Comparison of ENCODE assay signal across 14 mouse cellular contexts in genomic region chr12:51693419-51693818, GRCm38 (mm10). TPM values are rescaled to one million over a fixed set of nuclear protein-coding genes. Genes with fewer than 3 reads are reported as not detected.
DNase-seq lines count a peak whose midpoint lies in the region; ATAC-seq and TF ChIP-seq lines count a peak whose summit lies in the region.
"Had no signal": no experiment of that assay in that cellular context is flagged by ENCODE, and none has a peak within 500 bp of the region (broad histone marks: within the 10 kb centered on the region; RNA-seq: fewer than 3 reads in every experiment).

No protein-coding gene starts in this region.

- peaks cover 43% of the 10 kb centered on the region for H3K4me1 ChIP-seq in heart, embryonic 13.5 days
- H3K4me1 ChIP-seq in lung, embryonic 14.5 days (ENCODE audit: insufficient read depth) = peaks cover 4% of the 10 kb centered on the region
- H3K4me1 ChIP-seq in ES-Bruce4 (ENCODE audit: control insufficient read depth, insufficient read depth, low read length) = no peaks in the 10 kb centered on the region
- H3K4me1 ChIP-seq in liver, embryonic 15.5 days (replicated peaks) = peaks cover 36% of the 10 kb centered on the region

- no peak overlapping the region for H3K4me3 ChIP-seq in heart, embryonic 13.5 days
- H3K4me3 ChIP-seq in lung, embryonic 14.5 days (ENCODE audit: low read depth, low read length) = no peak overlapping the region
- H3K4me3 ChIP-seq in ES-Bruce4 (ENCODE audit: low read depth, low read length) = no peak overlapping the region
- H3K4me3 ChIP-seq in liver, embryonic 15.5 days (replicated peaks) = no peak overlapping the region
- H3K4me3 ChIP-seq: forebrain, embryonic 15.5 days had no signal

- 71% methylated on average over 3 of the region's 3 CpGs for WGBS in heart, embryonic 13.5 days
- 71% methylated on average over 3 of the region's 3 CpGs for WGBS in lung, embryonic 14.5 days
- 59% methylated on average over 3 of the region's 3 CpGs for WGBS in liver, embryonic 15.5 days (ENCODE audit: insufficient replicate concordance)

- no peak for ATAC-seq in heart, embryonic 13.5 days (ENCODE audit: extremely low read depth, insufficient number of reproducible peaks, low FRiP score, low TSS enrichment)
- no peak for ATAC-seq in lung, embryonic 14.5 days (ENCODE audit: insufficient read depth)
- no peak for ATAC-seq in liver, embryonic 15.5 days (ENCODE audit: insufficient read depth)
- ATAC-seq: forebrain, embryonic 15.5 days; midbrain, embryonic 15.5 days had no signal

- no peak for TF ChIP-seq POLR2A in ES-Bruce4 (IDR thresholded peaks at IDR 0.05; ENCODE audit: insufficient read depth, low read length)

- DNase-seq in heart, postnatal 4 days = no peak
- no peak for DNase-seq in lung, embryonic 14.5 days
- DNase-seq in lung, postnatal 14 days = no peak
- no peak for DNase-seq in right cerebral cortex, adult 2 months (ENCODE audit: low spot score in 2 of 2)
- DNase-seq: cerebellum, postnatal 10 days; embryo, embryonic 11 days; layer of hippocampus, adult 9-11 months; lung, postnatal 36 days; thymus, adult 18-20 months had no signal

- no peaks in the 10 kb centered on the region for H3K9me3 ChIP-seq in heart, embryonic 13.5 days
- no peaks in the 10 kb centered on the region for H3K9me3 ChIP-seq in lung, embryonic 14.5 days (ENCODE audit: low read depth, low read length)
- H3K9me3 ChIP-seq in ES-Bruce4 (replicated peaks; ENCODE audit: control insufficient read depth, insufficient read depth, low read length, poor library complexity, severe bottlenecking) = no peaks in the 10 kb centered on the region
- H3K9me3 ChIP-seq in liver, embryonic 15.5 days (replicated peaks) = no peaks in the 10 kb centered on the region
- H3K9me3 ChIP-seq: forebrain, embryonic 15.5 days; midbrain, embryonic 15.5 days had no signal

- no peaks in the 10 kb centered on the region for H3K27me3 ChIP-seq in heart, embryonic 13.5 days (replicated peaks)
- no peaks in the 10 kb centered on the region for H3K27me3 ChIP-seq in lung, embryonic 14.5 days (ENCODE audit: insufficient read depth, low read length)
- no peaks in the 10 kb centered on the region for H3K27me3 ChIP-seq in ES-Bruce4 (ENCODE audit: control insufficient read depth, insufficient read depth, low read length, poor library complexity, severe bottlenecking)
- H3K27me3 ChIP-seq in liver, embryonic 15.5 days = no peaks in the 10 kb centered on the region
- H3K27me3 ChIP-seq: forebrain, embryonic 15.5 days; midbrain, embryonic 15.5 days had no signal

- H3K27ac ChIP-seq in heart, embryonic 13.5 days (replicated peaks) = peak overlapping the region; percentile 82
- H3K27ac ChIP-seq in lung, embryonic 14.5 days (ENCODE audit: low read depth) = peak overlapping the region; percentile 60; the same call in 1 of the 2 replicates
- H3K27ac ChIP-seq in ES-Bruce4 (ENCODE audit: insufficient read depth, low read length) = peak overlapping the region; percentile 74; the same call in 1 of the 2 replicates
- H3K27ac ChIP-seq in liver, embryonic 15.5 days (replicated peaks) = peak overlapping the region; percentile 77
- H3K27ac ChIP-seq: forebrain, embryonic 15.5 days; midbrain, embryonic 15.5 days had no signal

- TF ChIP-seq CTCF in lung, embryonic 14.5 days (IDR thresholded peaks at IDR 0.05; ENCODE audit: low read depth) = no peak; the same call in 1 of the 2 replicates
- TF ChIP-seq CTCF in ES-Bruce4 (IDR thresholded peaks at IDR 0.05; ENCODE audit: low read depth, low read length) = no peak

- no peak overlapping the region for H3K4me2 ChIP-seq in heart, embryonic 13.5 days
- H3K4me2 ChIP-seq in lung, embryonic 14.5 days = no peak overlapping the region
- no peak overlapping the region for H3K4me2 ChIP-seq in liver, embryonic 15.5 days

- no peak overlapping the region for H3K9ac ChIP-seq in heart, embryonic 13.5 days
- H3K9ac ChIP-seq in lung, embryonic 14.5 days = no peak overlapping the region
- no peak overlapping the region for H3K9ac ChIP-seq in ES-Bruce4 (ENCODE audit: low read depth, poor library complexity, severe bottlenecking)
- no peak overlapping the region for H3K9ac ChIP-seq in liver, embryonic 15.5 days
- H3K9ac ChIP-seq: forebrain, embryonic 15.5 days; midbrain, embryonic 15.5 days had no signal

- TF ChIP-seq EP300 in ES-Bruce4 (IDR thresholded peaks at IDR 0.05; ENCODE audit: insufficient read depth, low read depth, low read length) = no peak

- 0 out of 2 replicates have a peak, but pooled peaks cover 2% of the 10 kb centered on the region for H3K36me3 ChIP-seq in heart, embryonic 13.5 days
- H3K36me3 ChIP-seq in lung, embryonic 14.5 days (ENCODE audit: insufficient read depth) = no peaks in the 10 kb centered on the region
- no peaks in the 10 kb centered on the region for H3K36me3 ChIP-seq in ES-Bruce4 (ENCODE audit: control insufficient read depth, insufficient read depth, low read length, poor library complexity, severe bottlenecking)
- no peaks in the 10 kb centered on the region for H3K36me3 ChIP-seq in liver, embryonic 15.5 days (replicated peaks)
- H3K36me3 ChIP-seq: forebrain, embryonic 15.5 days; midbrain, embryonic 15.5 days had no signal

RNA-seq across cellular contexts. Expression of gene Strn3, which starts 1.7 kb away (rescaled TPM):
- 37.3 and 40.0 TPM in 2 replicates for polyA plus RNA-seq in heart, embryonic 13.5 days (2015; fragmentation: Nextera tagmentation; extraction: Ambion mirVana)
- total RNA-seq in heart, postnatal 4 days (2021) = 10 to 100 TPM; 90.7 to 91.0 TPM
- 56.5 and 61.3 TPM in 2 replicates for polyA plus RNA-seq in lung, embryonic 14.5 days (2014; fragmentation: Nextera tagmentation; extraction: Ambion mirVana)
- polyA plus RNA-seq in ES-Bruce4 (2011; ENCODE audit: insufficient read depth, insufficient read length, low read depth, missing spikeins) = 106 and 109 TPM in 2 replicates
- 13.1 and 13.9 TPM in 2 replicates for polyA plus RNA-seq in liver, embryonic 15.5 days (2015; fragmentation: Nextera tagmentation; extraction: Ambion mirVana)

RNA-seq across cellular contexts. Expression of gene Ap4s1, which starts 2.6 kb away (rescaled TPM):
- 27.6 and 35.2 TPM in 2 replicates for polyA plus RNA-seq in heart, embryonic 13.5 days (2015; fragmentation: Nextera tagmentation; extraction: Ambion mirVana)
- 10 to 100 TPM; 29.3 to 30.0 TPM for total RNA-seq in heart, postnatal 4 days (2021)
- 37.0 and 38.5 TPM in 2 replicates for polyA plus RNA-seq in lung, embryonic 14.5 days (2014; fragmentation: Nextera tagmentation; extraction: Ambion mirVana)
- 10.2 and 11.3 TPM in 2 replicates for polyA plus RNA-seq in ES-Bruce4 (2011; ENCODE audit: insufficient read depth, insufficient read length, low read depth, missing spikeins)
- polyA plus RNA-seq in liver, embryonic 15.5 days (2015; fragmentation: Nextera tagmentation; extraction: Ambion mirVana) = 11.3 and 13.7 TPM in 2 replicates
